Mouse (Mus musculus) urinary bladder, postnatal 36 days (tissue): ENCODE measurements at regions not wholly inside any gene's neighbourhood (a gene's known extent, or its start where the extent isn't known, plus 50 kb on each side); places are given as distances from the start of the nearest gene placed in this dataset.

Experiments
- DNase-seq, 2 experiments: peaks; one replicate each; pipeline ENCODE4 v3.0.0; 2022; ENCODE audit warnings: low spot score in 2 of 2, mixed read lengths in 1 of 2

DNA sequence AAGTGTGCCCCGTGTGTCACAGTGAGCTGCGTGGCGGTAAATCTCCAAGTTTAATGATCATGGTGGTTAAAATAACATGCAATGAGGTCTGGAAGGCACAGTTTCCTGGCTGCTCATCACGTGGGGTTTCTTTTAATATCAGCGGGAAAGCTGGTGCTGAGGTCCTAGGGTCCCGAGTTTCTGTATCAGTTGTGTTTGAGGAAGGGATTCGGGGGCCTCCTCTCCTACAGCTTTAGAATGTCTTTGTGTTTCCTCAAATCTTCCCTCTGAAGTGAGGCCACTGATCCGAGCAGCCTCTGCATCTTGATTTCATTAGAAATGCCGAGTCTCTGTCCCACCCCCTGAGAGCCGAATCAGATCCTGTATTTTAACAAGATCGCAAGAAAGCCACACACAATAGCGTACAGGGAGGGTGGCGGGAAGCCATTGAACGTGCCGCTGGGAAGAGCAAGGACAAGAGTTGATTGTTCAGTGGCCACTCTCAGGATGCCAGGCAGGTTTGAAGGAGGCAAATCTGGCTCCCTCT lies 215.5 kb downstream of the Ppp4r2 start:
- DNase-seq = no peak

DNA sequence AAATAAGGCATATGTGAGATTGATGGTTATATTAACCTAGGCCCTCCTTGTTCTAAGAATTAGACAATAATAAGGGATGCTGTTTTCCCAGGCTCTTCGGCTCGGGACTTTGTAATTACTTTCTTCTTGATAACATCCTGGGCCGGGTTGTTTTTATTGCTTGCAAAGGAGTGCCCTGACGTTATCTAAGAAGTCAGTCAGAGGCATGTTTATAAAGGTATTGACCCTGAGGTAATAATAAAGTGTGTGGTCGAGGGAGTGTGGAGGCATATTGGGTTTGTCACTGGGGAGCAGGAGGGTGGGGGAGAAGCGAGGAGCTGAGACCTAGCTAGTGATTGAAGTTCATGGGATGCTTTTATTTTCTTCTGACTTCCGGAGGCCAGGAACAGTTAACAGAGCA lies 221.5 kb downstream of the Ppp4r2 start:
- DNase-seq = no peak

DNA sequence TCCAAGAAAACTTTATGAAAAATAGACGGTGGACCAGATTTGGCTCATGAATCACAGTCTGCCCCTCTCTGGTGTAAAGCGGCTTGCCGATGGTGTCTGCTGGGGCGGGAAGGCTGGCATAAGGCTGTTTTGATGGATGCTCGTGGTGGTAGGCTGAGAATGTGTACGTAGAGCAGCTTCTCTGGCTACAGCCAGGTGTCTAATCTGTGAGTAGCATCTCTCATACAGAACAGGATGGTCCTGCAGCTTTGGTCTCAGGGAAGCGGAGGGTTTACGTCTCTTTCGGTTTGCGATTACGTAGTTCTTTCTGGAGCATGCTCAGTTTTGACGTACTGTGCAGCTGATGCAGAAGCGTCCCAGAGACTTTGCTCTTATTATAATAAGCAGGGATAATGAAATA lies 222.9 kb downstream of the Ppp4r2 start:
- DNase-seq = no peak

DNA sequence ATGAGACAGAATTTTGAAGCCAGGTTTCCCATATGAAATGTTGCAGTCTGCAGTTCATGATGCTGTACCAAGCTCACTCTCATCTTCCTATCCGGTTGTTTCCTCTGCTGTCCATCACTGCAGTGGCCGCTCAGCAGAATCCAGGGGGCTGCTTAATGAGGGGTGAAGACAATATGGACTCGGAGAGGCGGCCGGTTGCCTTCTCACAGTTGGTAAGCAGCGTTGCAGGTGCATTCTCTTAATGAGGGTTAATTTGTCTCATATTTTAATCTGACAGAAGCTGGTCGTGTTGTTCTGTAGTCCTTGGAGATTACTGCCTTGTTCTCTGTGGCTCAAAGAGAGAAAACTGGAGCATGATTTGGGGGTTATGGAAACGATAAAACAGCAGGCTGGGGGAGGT lies 225.6 kb downstream of the Ppp4r2 start:
- no peak for DNase-seq

DNA sequence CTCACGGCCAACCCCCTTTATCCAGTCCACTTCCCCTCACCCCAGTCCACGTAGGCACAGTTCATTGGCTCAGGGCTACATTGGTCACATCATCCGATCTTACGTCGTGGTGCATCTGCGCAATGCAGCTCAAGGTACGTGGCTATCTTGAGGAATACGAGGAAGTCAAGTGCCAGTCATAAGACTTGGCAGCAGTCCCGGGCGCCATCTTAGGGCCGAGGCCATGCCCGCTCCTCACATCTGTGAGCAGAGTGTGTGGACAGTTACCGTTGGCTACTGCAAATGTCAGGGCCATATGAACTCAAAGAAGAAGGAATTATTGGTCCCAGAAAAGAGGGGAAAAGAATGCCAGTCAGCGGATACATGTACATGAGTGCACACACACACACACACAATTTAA lies 228.8 kb downstream of the Ppp4r2 start:
- DNase-seq = no peak

DNA sequence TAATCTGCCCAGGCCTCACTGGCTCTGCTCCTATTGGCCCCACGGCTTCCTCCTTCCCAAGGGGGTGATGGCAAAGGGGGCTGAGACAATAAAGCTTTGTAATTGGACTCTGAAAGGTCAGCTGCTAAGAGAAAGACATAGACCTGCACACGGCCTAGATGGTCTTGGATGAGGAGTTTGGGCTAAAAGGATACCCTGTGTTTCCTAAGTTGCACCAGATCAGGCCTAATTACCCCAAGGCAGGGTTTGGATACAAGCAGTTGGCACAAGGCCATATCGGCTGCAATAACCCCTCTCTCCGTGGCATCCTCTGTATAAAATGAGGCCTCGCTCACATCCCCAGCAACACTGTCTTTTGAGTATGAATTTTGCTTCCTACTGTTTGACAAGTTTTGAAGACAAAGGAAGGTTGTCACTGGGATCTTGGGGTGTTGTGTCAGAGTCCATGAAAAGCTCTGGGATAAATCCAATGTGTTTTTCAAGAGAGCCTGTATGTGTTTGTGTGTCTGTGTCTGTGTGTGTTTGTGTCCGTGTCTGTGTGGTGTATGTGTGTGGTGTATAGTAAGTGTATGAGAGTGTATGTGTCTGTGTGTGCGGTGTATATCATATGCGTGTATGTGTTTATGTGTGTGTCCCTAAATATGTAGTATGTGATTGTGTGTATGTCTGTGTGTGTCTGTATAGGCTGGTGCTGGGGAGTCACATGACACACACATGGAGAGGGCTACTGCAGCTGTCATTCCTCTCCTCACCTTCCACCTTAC lies 242.5 kb downstream of the Ppp4r2 start:
- no peak for DNase-seq

DNA sequence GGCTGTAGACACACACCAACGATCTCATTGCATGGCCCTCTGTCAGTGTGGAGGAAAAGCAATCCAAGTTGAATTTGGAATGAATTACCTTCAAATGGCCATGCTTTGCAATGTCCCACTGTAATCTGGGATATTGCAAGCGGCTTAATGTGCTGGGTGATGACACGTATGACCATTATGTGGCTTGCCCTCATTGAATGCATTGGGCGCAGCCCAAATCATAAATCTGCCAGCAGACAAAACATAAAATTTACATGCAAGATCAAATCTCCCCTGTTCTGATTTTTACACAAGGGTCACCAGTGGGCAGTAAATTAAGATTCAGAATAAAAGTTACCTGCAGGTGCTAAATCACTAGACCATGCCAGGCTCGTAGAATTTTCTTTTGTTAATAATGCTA lies 244.9 kb downstream of the Ppp4r2 start:
- no peak for DNase-seq

DNA sequence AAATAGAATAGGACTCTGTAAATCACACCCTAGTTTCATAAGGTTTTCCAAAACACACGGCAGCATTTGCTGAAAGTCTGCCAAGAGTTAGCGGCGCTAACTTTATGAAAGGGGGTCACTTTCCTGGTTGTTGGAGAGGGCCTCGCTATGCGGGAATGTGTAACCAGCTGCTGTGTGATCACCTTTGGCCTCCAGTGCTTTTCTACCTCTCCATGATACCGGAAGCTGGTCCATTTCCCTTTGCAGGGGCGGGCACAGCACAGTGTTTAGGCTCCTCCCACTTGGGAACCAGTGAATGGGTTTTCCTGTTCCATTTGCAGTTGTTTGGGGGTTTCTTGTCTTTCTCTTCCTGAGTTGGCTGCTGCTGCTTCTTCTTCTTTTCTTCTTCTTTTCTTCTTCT lies 250.3 kb downstream of the Ppp4r2 start:
- DNase-seq = no peak

DNA sequence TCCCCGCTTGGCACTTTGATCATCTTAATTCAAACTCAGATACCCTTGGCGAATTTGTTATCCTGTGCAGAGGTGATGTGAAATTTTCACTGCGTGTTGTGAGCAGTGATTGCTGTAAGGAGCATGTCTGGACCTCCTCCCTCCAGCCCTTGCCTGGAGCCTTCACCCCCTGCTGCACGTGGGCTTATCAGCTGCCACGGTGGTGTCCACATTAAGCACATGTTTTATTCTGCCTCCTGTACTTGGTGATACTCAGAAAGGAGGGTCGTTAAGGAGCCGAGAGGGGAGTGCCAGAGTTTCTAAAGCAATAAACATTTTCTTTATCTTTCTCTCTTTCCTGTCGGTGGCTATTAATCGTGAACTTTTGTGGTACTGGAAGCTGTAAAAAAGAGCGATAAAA lies 258.8 kb downstream of the Ppp4r2 start:
- no peak for DNase-seq
